ENCODE assay signal across 10 mouse cellular contexts in the genomic region with DNA sequence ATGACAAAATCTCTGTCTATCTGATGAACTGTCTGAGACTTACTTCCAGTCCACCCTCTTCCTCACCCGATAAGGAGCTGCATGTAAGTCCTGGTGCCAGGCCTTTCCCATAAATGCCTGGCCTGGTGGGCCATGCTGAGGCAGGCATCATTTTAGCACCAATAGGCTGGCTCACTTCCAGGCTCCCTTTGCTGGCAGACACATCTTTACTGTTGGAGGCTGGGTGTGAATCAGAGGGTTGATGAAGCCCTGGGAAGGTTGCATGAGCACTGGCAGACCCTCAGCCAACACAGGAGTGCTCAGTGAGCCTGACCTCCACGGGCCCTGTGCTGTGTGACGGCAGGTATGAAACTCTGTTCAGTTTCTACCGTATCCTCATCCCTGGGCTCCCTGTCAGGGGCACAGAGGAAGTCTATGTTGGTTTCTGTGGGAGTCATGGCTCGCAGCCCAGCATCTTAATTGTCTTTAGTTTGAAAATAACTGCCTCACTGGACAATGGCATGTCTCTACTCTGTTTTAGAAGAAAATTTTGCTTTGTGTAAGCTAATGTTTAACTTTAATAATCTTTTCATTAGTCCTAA.
DNase-seq lines count a peak whose midpoint lies in the region; ATAC-seq lines count a peak whose summit lies in the region.
"Had no signal": no experiment of that assay in that cellular context is flagged by ENCODE, and none has a peak within 500 bp of the region (broad histone marks: within the 10 kb centered on the region; RNA-seq: fewer than 3 reads in every experiment).

No protein-coding gene starts in this region.

- H3K4me3 ChIP-seq in midbrain, embryonic 16.5 days (ENCODE audit: low read depth, low read length) = no peak overlapping the region
- H3K4me3 ChIP-seq in midbrain, embryonic 15.5 days = no peak overlapping the region
- H3K4me3 ChIP-seq: embryonic facial prominence, embryonic 15.5 days had no signal

- H3K9ac ChIP-seq in midbrain, embryonic 16.5 days (ENCODE audit: low read depth, low read length) = no peak overlapping the region
- no peak overlapping the region for H3K9ac ChIP-seq in midbrain, embryonic 15.5 days
- H3K9ac ChIP-seq: embryonic facial prominence, embryonic 15.5 days had no signal

- WGBS in midbrain, embryonic 16.5 days = 60% methylated on average over 5 of the region's 5 CpGs
- 66% methylated on average over 5 of the region's 5 CpGs for WGBS in midbrain, embryonic 15.5 days

- peak; percentile 33 to 60 for DNase-seq in cerebellum, postnatal 25 days
- no peak for DNase-seq in cerebellum, adult 18-20 months
- peak; percentile 44 for DNase-seq in layer of hippocampus, adult 9-11 months
- DNase-seq in right cerebral cortex, postnatal 4 days = peak; percentile 38
- DNase-seq in embryo, embryonic 10.5 days (ENCODE audit: low spot score) = no peak

- no peaks in the 10 kb centered on the region for H3K27me3 ChIP-seq in midbrain, embryonic 16.5 days (ENCODE audit: control insufficient read depth, insufficient read depth, low read depth, low read length)
- H3K27me3 ChIP-seq in midbrain, embryonic 15.5 days (replicated peaks) = no peaks in the 10 kb centered on the region
- H3K27me3 ChIP-seq: CH12.LX; embryonic facial prominence, embryonic 15.5 days had no signal

- no peak overlapping the region for H3K27ac ChIP-seq in midbrain, embryonic 16.5 days (ENCODE audit: low read length)
- H3K27ac ChIP-seq in midbrain, embryonic 15.5 days = no peak overlapping the region
- H3K27ac ChIP-seq: embryonic facial prominence, embryonic 15.5 days had no signal

- no peaks in the 10 kb centered on the region for H3K9me3 ChIP-seq in midbrain, embryonic 16.5 days (replicated peaks; ENCODE audit: control insufficient read depth, low read length, poor library complexity, severe bottlenecking)
- no peaks in the 10 kb centered on the region for H3K9me3 ChIP-seq in midbrain, embryonic 15.5 days
- H3K9me3 ChIP-seq: embryonic facial prominence, embryonic 15.5 days had no signal

- no peaks in the 10 kb centered on the region for H3K36me3 ChIP-seq in midbrain, embryonic 16.5 days (ENCODE audit: control insufficient read depth, insufficient read depth, low read length)
- no peaks in the 10 kb centered on the region for H3K36me3 ChIP-seq in midbrain, embryonic 15.5 days (replicated peaks)
- H3K36me3 ChIP-seq: embryonic facial prominence, embryonic 15.5 days had no signal

- peak; percentile 8; the same call in 1 of the 2 replicates for ATAC-seq in midbrain, embryonic 16.5 days
- no peak for ATAC-seq in midbrain, embryonic 15.5 days (replicated peaks)
- ATAC-seq in megakaryocyte progenitor cell, adult 5-6 weeks (replicated peaks; ENCODE audit: poor library complexity) = no peak

- H3K4me1 ChIP-seq in midbrain, embryonic 16.5 days (ENCODE audit: control insufficient read depth, insufficient read depth, low read length) = peaks cover 15% of the 10 kb centered on the region
- peaks cover 21% of the 10 kb centered on the region for H3K4me1 ChIP-seq in midbrain, embryonic 15.5 days

- no peak overlapping the region for H3K4me2 ChIP-seq in midbrain, embryonic 16.5 days (ENCODE audit: low read length)
- no peak overlapping the region for H3K4me2 ChIP-seq in midbrain, embryonic 15.5 days
- H3K4me2 ChIP-seq: embryonic facial prominence, embryonic 15.5 days had no signal

Comparison
In these comparisons a context has a peak if more than half of its experiments do, and no peak if none do; other contexts are left out.
1. DNase-seq: peak in cerebellum, postnatal 25 days (2 of 2), layer of hippocampus, adult 9-11 months (single experiment) and right cerebral cortex, postnatal 4 days (single experiment); none in cerebellum, adult 18-20 months (0 of 2) and embryo, embryonic 10.5 days (single experiment).